Mouse (Mus musculus) 3T3-L1 (cell line): ENCODE data around the gene Bnip2.
"Not testable (repeated sequence)": the region's sequence is repeated elsewhere in the genome, so short reads cannot be mapped to it uniquely, and the experiment has no call there.

Experiments
- DNase-seq: peaks from one replicate; pipeline ENCODE4 v3.0.0-alpha.2; 2015; ENCODE audit warnings: low read depth, low spot score

Bnip2 gene

DNA sequence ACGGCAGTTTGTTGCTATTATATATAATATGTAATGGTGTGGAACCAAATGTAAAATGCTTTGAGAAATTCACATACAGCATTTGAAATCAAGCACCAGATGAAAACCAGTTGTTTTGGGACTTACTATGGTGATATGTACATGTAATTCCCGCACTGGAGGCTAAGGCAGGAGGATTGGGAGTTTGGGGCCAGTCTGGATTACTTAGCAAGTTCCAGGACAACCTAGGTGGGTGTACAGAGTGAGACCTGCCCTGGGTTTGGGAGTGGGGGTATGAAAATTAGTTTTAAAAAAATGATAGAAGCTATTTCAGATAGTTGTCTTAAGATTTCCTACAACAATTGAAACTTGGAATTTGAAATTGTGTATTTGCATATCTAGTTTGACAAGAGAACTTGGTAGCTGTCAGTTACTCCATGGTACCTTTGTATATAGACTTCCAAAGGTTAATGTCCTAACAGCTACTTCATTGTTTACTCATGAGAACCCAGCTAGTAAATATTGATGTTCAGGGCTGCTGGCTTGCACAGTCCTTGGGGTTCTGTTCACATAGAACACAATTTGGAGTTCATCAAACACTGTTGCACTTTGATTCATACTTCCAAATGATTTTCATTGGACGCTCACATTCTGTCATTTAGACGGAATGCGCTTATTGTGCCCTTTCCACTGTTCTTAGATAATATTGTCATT lies 21.7 kb downstream of the Bnip2 start:
- DNase-seq, result no peak

DNA sequence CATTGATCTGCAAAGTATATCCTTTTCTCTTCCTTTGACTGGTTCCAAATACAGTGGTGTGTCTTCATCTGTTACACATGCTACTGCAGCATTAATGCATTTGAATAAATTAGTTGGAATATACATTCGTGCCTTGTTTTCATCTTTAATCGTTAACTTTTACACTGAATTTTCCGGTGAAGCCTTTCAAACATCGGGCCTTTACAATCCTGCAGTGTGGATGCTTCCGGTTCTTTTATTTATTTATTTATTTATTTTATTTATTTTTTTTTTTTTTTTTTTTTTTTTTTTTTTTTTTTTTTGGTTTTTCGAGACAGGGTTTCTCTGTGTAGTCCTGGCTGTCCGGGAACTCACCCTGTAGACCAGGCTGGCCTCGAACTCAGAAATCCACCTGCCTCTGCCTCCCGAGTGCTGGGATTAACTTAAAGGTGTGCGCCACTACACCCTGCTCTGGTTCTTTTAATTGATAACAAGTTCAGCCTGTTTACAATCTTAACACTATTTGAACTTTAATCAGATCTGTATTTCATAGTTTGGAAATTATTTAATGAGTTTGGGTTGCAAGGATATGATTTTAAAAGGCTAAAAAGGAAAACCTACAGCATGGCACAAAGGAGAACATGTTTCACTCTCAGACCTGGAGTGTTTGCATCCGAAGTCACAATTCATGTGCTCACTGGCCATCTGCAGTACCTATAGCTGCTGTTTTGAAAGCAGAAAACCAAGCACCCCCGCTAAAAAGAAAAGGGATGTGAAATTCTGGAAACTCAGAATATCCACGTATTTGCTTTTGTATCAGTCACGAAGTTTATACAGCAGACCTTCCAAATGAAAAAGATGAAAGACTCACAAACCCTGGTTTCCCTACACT lies 22.5 kb downstream of the Bnip2 start:
- no peak for DNase-seq

DNA sequence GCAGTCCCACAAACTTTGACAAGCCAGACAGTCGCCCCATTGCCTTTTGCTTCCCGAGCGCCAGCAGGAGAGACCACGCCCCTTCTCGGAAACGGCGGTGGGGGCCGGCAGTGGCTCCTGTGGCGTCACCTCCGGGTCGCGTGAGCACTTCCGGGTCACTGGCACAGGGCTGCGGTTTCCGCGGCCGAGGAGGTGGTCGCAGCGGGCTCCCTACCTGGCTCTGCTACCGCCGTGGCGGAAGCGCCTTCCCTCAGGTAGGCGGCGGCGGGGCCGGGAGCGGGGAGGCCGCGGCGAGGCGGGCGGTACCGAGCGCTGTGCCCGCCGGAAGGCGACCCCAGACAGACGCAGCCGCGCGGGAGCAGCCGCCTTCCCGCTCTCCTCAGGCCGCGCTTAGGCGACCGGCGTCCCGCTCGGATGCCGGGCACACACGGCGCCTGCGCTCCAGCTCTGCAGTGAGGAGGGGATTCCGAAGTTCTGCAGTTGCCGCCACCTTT lies 23.2 kb downstream of the Bnip2 start, which contains the start of gene Gtf2a2:
Gtf2a2 (plus strand) TSS at position 143 of the 494 bp plus-strand sequence.
- peak; percentile 90 for DNase-seq

DNA sequence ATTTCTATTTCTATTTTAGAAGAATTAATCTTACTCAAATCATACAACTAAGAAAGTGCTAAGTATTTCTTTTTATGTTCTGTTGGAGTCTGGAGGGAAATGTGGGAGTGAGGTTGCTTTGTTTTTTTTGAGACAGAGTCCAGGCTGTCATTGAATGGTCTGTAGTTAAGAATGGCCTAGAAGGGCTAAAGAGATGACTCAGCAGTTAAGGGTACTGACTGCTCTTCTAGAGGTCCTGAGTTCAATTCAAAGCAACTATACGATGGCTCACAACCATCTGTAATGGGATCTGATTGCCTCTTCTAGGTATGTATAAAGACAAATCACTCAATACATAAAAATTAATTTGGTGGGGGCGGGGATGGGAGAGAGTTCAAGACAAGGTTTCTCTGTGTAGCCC lies 26.4 kb downstream of the Bnip2 start:
- DNase-seq, result no peak

DNA sequence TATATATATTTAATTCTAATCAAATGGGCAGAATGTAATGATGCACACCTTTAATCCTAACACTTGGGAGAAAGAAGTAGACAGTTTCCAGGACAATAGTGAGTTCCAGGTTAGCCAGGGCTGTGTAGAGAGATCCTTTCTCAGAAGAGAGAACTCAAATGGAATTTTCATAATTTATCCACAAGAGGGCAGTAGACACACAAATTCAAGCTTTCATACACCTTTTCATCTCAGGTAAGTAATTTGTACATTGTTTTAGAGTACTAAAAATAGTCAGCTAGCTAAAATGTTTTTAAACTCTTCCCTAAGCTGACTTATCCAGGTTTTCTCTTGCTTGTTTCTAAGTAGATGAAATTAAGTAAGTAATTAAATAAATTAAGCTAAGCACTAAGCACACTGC lies 29.6 kb downstream of the Bnip2 start:
- DNase-seq, result peak; percentile 63

DNA sequence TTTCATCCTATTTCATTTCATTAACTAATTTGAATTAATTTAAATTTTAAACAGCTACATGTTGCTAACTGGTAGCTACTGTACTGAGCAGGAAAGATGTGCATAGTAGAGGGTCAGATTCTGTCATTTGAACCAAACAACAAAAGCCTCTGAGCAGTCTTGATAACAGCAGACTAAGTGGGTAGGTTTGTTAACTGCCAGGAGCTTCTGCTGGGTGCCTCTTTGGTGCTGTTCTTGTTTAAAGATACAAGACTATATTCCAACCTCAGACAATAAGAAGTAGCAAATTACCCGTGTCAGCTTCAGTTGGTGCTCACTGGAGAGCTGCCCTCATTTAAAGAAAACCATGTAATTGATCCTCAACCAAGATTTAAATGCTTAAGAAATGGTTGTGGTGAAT lies 32.3 kb downstream of the Bnip2 start:
- no peak for DNase-seq

DNA sequence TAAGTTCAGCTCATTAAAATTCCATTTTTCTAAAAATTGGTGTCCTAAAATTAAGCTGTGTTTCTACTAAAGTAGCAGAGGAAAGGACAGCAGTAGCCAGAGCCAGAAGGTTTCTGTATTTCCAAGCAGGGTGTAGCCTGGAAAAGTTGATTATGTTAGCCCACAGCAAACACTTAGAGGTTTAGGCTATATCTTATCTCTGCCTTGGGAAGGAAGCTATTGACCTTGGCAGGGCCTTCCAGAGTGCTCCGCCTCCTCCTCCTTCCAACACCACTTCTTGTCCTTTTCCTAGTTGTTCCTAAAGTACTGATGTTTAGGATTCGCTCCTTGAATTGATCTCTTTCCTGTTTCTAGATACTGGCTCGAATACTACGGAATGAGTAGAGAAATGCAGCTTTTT lies 32.8 kb downstream of the Bnip2 start:
- DNase-seq, result no peak

DNA sequence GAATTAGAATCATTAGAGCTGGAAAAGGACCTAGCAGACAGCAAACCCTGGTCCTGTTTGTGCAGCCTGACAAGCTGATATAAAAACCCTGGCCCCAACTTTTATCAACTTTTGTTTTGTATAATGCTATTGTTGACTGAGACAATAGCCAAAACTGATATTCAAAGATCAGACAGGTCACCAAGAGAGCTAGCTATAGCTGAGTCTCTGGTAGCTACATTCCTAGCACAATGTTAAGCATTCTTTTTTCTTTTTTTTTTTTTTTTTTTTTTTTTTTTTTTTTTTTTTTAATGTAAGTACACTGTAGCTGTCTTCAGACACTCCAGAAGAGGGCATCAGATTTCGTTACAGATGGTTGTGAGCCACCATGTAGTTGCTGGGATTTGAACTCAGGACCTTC lies 34.3 kb downstream of the Bnip2 start:
- not testable (repeated sequence) for DNase-seq

DNA sequence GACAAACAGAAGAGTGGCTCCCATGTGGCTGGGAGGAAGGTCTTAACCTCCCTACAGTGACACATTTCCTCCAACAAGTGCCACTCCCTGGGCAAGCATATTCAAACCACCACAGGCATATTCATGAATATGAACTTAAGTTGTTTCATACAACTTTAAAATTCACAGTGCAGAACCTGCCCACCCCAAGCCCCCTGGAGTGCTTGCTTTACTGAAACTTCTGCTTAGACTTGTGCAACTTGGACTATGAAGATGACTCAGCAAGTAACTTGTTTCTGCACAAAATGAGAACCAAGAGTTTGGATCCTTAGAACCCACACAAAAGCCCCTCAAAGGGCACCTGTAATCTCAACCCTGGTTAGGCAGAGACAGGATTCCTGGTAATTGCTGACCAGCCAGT lies 35.4 kb downstream of the Bnip2 start:
- DNase-seq, result peak; percentile 21

DNA sequence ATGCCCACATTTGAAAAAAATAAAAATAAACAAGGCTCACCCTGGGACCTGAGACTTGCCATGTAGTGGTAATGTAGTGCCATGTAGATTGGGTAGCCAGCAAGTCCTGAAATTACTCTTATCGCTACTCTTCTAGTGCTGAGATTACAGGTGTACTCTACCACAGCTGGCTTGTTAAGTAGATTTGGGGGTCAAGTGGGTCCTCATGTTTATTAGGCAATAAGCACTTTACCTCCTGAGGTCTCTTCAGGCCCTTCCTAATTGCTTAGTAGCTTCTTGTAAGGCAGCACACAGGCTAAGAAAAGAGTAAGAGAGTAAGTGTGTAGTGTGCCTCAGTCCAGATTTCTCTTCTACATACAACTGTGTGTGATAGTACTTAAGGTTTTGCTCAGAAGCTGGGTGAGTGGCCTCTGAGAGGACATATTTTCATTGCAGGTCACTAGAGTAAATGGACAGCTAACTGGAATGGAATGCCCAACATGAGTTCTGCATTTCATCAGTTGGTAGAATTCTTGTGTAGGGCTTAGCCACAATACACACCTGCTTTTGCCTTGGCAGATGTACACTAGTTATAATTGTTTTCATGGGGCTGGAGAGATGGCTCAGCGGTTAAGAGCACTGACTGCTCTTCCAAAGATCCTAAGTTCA lies 36.2 kb downstream of the Bnip2 start:
- peak; percentile 81 for DNase-seq

DNA sequence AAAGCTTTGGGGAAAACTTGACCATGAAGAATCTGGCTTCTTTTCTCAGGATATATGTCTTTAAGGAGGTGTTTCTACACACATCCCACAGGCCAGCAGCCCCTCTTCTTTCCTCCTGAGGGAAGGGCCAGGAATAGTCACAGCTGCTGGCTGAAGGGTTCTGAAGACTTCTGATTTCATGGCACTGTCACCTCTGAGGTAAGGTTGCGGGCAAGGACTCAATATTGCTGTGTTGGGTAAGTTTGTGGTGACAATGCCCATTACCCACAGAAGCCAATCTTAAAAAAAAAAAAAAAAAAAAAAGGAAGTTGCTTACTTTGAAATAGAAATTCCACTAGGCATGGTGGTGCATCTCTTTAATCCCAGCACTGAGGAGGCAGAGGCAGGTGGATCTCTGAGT lies 42.9 kb downstream of the Bnip2 start:
- no peak for DNase-seq

DNA sequence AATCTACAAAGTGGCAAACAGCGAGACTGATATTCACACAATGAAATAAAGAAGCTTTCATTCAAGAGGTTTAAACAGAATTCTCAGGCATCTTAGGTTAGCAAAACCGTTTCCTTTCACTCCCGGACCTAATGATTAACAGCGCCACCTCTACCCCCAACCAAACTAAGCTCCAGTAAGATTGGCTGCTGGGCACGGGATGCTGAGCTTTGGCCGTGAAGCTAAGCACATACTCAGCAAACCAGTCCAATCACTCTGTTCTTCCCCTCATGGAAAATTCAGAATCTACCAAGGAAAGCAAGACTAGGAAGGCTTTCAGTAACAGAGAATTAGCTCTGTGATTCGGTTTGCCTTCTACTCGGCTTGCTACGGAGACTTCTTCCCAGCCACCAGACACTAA lies 43.8 kb downstream of the Bnip2 start:
- DNase-seq, result no peak

DNA sequence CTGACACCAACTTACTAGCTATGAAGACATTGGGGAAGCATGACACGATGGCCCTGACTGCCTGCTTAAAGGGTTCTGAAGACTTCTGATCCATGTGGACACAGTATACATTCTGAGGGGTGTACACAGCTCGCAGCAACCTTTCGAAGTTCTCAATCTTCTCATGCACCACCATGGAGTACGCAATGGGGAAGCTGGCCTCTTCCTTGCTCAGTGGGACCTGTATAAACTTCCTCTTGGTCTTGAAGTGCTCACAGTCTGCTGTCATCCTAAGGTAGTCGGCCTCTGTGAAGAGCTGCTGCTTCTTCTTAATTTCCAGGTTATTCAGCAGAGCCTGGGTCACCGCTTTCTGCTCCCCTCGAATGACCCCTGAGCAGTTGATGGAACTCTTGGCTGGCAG lies 45.4 kb downstream of the Bnip2 start:
- DNase-seq, result no peak

DNA sequence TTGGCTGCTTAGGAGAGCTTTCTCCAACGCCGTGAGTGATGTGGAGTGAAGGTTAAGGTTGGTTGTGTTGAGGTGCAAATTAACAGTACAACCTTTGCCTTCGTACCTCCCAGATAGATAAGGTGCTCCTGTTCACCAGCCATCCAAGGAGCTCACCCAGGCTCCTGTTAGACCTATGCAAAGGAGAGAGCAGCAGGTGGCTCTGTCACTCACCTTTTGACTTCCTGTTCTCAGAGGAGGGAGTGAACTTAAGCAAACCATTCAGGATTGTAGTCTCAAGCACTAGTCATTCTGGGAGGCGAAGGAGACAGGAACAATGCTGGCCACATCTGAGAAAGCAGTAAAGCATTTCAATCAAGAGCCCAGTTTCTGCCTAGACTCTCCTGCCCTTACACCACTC lies 47.4 kb downstream of the Bnip2 start:
- no peak for DNase-seq

DNA sequence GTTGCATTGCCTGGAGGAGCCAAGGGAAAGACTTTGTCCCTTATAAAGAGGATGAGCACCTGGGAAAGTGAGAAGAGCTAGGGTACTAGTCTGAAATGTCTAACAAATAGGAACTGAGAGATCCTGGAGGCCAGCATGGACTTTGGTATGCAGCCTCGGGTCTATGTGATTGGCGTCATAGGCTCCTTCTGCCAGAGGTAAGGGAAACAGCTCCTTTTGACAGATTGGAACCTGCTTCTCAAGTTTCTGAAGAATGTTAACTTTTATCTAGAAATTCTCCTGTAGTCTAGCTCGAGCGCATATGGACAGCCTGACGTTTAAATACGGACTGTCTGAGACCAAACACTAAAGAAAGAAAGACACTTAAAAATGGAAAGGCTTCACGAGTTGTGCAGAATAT lies 48.7 kb downstream of the Bnip2 start, which contains the start of gene Gcnt3:
Gcnt3 (minus strand) TSS at position 101 of the 400 bp plus-strand sequence.
- DNase-seq, result no peak

DNA sequence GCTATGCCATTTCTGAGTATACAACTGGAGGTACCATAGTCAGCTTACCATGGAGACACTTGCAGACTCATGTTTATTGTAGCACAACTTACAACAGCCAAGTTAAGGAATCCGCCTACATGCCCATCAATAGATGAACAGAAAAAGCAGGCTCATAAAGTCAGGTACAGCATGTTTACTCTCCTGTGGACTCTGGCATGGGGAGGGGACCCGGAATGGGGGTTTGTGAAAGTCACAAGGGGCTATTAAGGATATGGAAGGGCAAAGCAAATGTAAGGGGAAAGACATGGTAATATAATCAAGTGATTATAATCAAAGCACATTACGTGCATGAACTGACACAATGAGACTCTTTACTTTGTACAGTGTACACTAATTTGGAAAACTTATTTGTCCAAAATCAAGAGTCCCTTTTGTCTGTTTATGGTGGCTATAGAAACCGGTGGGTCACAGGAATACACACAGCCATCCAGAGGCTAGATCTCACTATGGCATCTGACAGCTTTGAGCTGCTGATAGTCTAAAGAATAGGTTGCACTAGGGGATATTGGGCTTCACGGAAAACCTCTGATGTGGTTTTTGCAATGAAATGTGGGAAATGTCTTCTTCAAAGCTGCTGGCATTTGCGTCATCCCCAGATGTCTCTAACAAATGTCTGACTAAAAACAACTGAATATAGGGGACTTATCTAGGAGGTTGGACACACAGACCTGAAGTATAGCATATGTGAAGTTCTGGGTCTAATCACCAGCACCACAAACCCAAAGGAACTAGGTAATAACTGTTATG lies 50.5 kb downstream of the Bnip2 start:
- DNase-seq, result no peak

DNA sequence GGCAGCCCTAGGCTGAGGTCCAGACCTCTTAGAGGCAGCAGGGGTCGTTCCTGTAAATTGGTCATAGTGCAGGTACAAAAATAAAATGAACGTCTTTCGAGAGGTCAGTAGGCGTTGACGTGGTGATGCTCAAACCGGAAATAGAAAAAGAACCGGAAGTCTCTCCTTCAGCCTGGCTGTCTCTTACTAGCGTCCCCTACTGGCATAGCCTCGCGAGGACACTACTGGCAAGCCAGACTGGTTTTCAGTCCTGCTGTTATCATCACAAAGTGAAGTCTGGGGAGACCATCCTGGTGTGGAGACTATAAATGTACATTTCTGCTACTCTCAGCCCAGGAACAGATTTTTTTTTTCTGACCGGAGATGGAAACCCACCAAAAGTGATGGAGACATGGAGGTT lies 51.3 kb downstream of the Bnip2 start:
- no peak for DNase-seq

DNA sequence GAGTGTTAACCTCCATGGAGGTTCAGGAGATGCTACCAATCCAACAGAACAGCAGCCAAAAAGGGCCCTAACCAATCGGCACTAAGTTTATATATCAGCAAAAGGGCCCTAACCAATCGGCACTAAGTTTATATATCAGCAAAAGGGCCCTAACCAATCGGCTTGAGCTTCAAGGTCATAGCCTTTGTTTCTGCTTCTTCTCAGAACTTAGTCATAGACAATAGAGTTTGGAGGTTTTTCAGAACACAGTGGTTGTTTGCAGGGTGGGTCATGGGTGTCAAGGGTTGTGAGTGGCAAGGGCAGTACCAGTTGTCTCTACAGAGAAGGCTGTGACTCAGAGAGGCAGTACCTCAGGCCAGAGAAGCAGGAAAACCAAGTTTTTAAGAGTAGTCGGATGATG lies 52.9 kb downstream of the Bnip2 start:
- DNase-seq, result peak; percentile 64

DNA sequence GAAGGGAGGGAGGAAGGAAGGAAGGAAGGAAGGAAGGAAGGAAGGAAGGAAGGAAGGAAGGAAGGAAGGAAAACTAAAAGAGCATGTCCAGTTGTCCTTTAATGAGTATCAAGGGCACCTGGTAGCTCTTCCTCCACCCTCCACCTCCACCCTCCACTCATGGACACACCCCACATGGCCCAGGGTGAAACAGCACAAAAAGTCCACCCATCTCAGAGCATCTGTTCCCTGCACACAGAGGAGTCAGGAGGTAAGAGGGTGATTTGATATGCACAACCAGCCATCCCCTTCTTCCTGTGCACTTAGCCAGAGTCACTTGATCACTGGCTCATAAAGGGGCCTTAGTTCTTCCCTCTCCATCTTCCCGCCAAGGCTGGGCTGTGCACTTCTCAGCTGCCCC lies 53.7 kb downstream of the Bnip2 start:
- DNase-seq, result no peak

DNA sequence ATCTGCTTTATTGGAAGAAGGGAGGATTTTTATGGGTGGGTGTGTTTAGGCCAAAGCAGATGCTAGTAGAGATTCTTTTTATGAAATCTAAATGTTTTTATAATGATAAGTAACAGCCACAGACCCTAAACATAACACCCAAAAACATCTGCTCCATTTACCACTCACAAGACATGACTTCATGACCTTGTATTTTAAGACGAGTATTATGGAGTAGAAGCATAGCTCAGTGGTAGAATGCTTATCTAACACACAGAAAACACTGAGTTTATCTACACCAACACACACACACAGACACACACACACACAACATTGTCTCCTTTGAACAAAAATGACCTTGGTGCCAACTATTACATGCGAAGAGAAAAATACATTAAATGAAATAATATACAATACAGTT lies 55.6 kb downstream of the Bnip2 start:
- no peak for DNase-seq

DNA sequence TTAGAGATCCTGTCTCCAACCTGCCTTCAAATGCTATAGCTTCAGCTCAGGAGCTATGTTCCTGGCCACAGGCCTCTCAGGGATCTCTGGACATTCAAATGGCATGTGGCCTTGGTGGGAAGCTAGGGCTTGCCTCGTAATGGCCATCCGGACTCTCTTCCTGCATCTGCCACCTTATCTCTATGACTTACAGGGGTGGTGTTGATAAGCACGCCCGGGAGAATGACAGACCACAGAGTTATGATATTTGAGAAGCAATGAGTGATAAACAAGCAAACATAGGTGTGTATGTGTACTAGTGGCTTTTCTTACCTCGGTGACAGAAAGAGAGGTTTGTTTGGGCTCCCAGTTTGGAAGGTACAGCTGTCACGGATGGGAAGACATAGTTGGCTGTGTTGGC lies 57.0 kb downstream of the Bnip2 start:
- DNase-seq, result no peak

DNA sequence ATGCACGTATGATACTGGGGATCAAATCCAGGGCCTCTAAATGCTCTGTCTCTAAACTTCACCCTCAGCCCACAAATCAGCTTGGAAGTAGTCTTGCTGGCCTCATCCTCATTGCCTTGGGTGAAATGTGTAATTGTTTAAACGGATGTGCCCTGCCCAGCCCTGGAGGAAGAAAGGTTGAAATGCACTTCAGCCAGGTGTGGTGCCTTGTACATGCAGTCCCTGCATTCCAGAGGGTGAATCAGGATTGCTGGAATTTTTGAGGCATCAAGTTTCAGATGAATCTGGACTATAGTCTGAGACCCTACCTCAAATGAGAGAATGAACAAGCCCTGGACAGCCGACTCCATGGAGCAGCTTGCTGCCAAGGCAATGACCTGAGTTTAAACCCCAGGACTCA lies 58.6 kb downstream of the Bnip2 start:
- peak; percentile 93 for DNase-seq
